Comparison of ENCODE assay signal across 15 mouse cellular contexts in the genomic region with DNA sequence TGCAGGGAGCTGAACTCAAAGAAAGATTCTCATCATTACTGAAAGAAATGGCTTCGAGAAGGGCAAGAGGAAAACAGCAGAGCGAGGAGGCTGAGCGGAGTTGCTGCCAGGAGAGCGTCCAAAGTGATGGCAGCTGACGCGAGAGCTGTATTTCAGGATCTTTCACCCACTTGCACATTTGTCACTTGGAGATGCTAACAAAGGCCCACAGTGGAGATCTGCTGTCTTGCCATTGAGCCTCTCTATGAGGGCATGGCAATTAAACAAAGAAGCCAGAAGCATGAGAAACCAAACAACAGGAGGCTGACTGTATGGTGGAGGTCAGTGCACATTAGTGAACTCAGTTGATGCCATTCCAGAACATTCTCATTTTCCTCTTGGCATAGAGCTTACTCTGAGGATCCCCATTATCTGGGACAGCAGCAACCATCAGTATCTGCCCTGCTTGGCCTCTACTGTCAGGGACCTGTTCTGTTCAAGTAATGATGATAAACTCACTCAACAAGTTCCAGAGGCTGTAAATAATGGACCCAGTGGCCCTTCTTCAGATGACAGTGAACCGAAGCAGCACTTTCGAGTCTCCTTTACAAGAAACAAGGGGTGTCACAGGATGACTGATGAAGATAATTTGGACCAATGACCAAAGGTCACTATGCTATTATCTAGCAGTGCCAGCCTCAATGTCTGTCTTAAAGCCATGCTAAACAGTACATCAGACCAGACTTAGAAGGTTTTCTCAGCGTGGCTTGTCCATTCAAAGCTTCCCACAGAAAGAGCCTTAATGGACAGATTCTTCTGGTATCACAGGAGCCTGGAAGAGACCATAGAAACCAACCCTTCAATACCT. TPM values are rescaled to one million over a fixed set of nuclear protein-coding genes. Genes with fewer than 3 reads are reported as not detected.
DNase-seq lines count a peak whose midpoint lies in the region; ATAC-seq lines count a peak whose summit lies in the region.
"Had no signal": no experiment of that assay in that cellular context is flagged by ENCODE, and none has a peak within 500 bp of the region (broad histone marks: within the 10 kb centered on the region; RNA-seq: fewer than 3 reads in every experiment).

No protein-coding gene starts in this region.

- H3K27me3 ChIP-seq in forebrain, embryonic 15.5 days = no peaks in the 10 kb centered on the region
- H3K27me3 ChIP-seq in forebrain, embryonic 11.5 days (ENCODE audit: control insufficient read depth, insufficient read depth, low read length) = no peaks in the 10 kb centered on the region

- peaks cover 29% of the 10 kb centered on the region for H3K4me1 ChIP-seq in forebrain, embryonic 15.5 days
- no peaks in the 10 kb centered on the region for H3K4me1 ChIP-seq in forebrain, embryonic 11.5 days (replicated peaks; ENCODE audit: control insufficient read depth, insufficient read depth, low read length)

- no peak overlapping the region for H3K4me3 ChIP-seq in forebrain, embryonic 15.5 days
- H3K4me3 ChIP-seq in forebrain, embryonic 11.5 days (ENCODE audit: low read depth, low read length) = no peak overlapping the region

- H3K9me3 ChIP-seq in forebrain, embryonic 15.5 days = no peaks in the 10 kb centered on the region
- H3K9me3 ChIP-seq in forebrain, embryonic 11.5 days (ENCODE audit: control insufficient read depth, low read length) = no peaks in the 10 kb centered on the region
- H3K9me3 ChIP-seq: G1E had no signal

- H3K27ac ChIP-seq in forebrain, embryonic 15.5 days (replicated peaks) = peak overlapping the region; percentile 87
- no peak overlapping the region for H3K27ac ChIP-seq in forebrain, embryonic 11.5 days (ENCODE audit: low read depth, low read length)
- H3K27ac ChIP-seq: liver, embryonic 14.5 days had no signal

- no peak overlapping the region for H3K4me2 ChIP-seq in forebrain, embryonic 15.5 days (replicated peaks)
- H3K4me2 ChIP-seq in forebrain, embryonic 11.5 days (ENCODE audit: low read depth, low read length, severe bottlenecking) = no peak overlapping the region

- H3K36me3 ChIP-seq in forebrain, embryonic 15.5 days = no peaks in the 10 kb centered on the region
- no peaks in the 10 kb centered on the region for H3K36me3 ChIP-seq in forebrain, embryonic 11.5 days (ENCODE audit: control insufficient read depth, insufficient read depth, low read length)
- H3K36me3 ChIP-seq: G1E had no signal

- ATAC-seq in forebrain, embryonic 15.5 days (replicated peaks) = peak; percentile 32; the same call in 1 of the 2 replicates
- no peak for ATAC-seq in forebrain, embryonic 11.5 days (replicated peaks; ENCODE audit: low FRiP score)

- WGBS in forebrain, embryonic 15.5 days = 52% methylated on average over 9 of the region's 9 CpGs
- 87% methylated on average over 9 of the region's 9 CpGs for WGBS in forebrain, embryonic 11.5 days

- no peak overlapping the region for H3K9ac ChIP-seq in forebrain, embryonic 15.5 days (replicated peaks)
- no peak overlapping the region for H3K9ac ChIP-seq in forebrain, embryonic 11.5 days (ENCODE audit: low read length)
- H3K9ac ChIP-seq: liver, embryonic 14.5 days had no signal

- DNase-seq in forebrain, embryonic 11.5 days (ENCODE audit: low spot score) = no peak
- DNase-seq in right cerebral cortex, adult 18-20 months = peak; percentile 79
- DNase-seq in right cerebral cortex, postnatal 4 days = no peak
- peak; percentile 24 to 32 for DNase-seq in layer of hippocampus, postnatal 36 days
- DNase-seq in right cerebral cortex, postnatal 36 days (ENCODE audit: low spot score in 2 of 2) = peak; percentile 31 to 63
- DNase-seq in yolk sac, embryonic 10.5 days (ENCODE audit: low spot score) = no peak
- no peak for DNase-seq in B cell, adult 2 months
- DNase-seq: heart, postnatal 36 days; thymus, postnatal 36 days had no signal

RNA-seq across cellular contexts. Expression of gene Itprid1, which starts 31.2 kb away (rescaled TPM):
- polyA plus RNA-seq in forebrain, embryonic 15.5 days (2015; fragmentation: Nextera tagmentation; extraction: Ambion mirVana) = 2.2 and 2.8 TPM in 2 replicates
- polyA plus RNA-seq in forebrain, embryonic 11.5 days (2014; fragmentation: Nextera tagmentation; extraction: Ambion mirVana) = 0.13 TPM in 1 of 2 replicates, not detected in the other
- 1 to 10 TPM; 1.3 TPM for total RNA-seq in layer of hippocampus, postnatal 36 days (2021)
- total RNA-seq: common myeloid progenitor, adult 5-6 weeks; G1E; granulocyte monocyte progenitor cell, adult 5-6 weeks; heart, postnatal 36 days; monocyte, adult 5-6 weeks had no signal
- polyA plus RNA-seq: G1E; liver, embryonic 14.5 days had no signal

Comparison
In these comparisons a context has a peak if more than half of its experiments do, and no peak if none do; other contexts are left out.
1. DNase-seq: peak in right cerebral cortex, adult 18-20 months (single experiment), layer of hippocampus, postnatal 36 days (2 of 2) and right cerebral cortex, postnatal 36 days (2 of 2); none in forebrain, embryonic 11.5 days (single experiment), right cerebral cortex, postnatal 4 days (single experiment), yolk sac, embryonic 10.5 days (single experiment) and B cell, adult 2 months (0 of 2).